Mouse (Mus musculus) lung, adult 18-20 months (tissue): Measurements from ENCODE around the gene Adamts6.

ENCODE experiments used
- DNase-seq, 2 experiments: peaks; one replicate each; pipeline ENCODE4 v3.0.0; 2022; ENCODE audit warnings: mixed read lengths in 2 of 2

The Adamts6 gene

DNA sequence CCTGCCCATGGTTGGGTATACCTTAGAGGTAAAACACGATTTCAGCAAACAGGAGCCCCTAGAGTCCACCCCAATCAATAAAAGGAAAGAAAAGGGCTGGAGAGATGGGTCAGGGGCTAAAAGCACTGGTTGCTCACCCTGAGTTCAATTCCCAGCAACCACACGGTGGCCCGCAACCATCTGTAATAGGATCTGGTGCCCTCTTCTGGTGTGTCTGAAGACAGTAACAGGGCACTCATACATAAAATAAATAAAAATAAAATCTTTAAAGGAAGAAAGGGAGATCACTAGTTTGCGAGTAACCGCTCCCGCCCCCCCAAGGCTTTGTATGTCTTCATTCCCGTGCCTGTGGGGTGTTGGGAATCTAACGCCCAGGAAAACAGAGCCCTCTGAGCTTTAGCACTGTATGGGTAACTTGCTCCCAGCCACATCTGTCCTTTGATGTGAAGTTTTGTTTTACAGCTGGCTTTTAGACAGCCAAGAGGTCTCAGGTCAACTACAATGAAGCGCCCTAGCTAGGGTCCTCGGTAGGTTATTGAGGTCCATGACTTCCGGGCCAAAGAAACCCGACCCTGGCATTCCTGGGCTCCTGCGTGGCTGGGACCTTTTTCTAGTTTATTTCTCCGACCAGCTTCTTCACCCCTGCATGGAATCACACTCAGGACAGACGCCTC lies 230.1 kb downstream of the Adamts6 start:
- DNase-seq = no peak

DNA sequence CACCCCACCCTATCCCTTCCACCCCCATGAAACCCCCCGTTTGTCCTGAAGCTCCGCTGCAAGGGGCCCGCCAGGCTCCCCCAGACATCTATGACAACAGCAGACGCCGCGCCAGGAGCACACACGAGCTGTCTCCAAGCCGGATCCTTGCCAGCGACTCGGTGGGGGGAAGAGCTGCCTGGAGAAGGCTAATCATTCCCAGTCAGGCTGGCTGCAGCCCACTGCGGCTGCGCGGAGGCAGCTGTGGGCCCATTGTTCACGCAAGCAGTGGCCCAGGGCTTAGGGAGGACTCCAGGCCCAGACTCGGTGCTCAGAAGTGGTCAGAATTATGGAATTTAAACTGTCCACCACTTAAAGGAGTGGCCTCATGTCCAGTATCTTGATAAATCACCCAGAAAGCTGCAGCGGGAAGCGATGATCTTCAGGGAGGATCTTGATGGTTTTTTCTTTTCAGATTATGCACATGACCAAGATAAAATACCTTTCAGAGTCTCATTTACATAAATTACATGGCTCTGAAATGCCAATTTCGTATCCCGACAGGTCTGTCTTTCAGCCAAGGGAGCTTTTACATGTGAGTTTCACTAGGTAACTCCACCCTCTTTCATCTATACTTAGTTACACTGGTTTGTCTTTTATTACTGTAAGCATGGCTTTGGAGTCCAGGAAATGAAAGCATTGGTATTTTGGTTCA lies 230.8 kb downstream of the Adamts6 start:
- DNase-seq = peak; percentile 75 to 82

DNA sequence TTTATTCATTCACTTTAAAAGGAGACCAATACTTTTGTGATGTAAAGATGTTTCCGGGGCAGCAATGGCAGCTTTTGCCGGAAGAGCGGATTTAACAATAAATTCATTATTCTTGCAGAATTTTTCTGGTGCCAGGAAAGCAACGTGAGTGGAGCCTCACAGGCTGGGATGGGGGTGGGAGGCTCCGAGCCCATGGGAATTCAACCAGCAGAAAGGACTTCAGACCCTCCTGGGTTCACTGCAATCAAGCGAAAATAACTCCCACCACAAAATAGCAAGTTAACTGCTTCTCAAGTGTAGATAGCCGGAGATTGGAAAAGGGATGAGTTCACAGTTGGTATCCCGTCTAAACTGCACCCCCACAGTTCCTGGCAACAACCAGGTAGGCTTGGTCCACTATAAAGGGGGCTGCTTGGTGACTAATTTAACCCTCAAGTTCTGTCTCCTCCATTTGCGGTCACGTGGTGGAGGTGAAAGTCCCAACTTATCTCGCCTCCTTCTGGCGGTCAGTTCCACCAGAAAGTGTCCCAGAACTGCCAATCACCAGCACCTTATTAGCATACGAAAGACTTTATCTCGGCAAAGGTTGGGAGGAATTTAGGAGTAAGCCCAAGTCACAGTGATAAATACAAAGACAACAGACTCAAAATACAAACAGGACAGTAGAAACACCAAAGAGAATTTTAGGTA lies 231.5 kb downstream of the Adamts6 start:
- DNase-seq = no peak

DNA sequence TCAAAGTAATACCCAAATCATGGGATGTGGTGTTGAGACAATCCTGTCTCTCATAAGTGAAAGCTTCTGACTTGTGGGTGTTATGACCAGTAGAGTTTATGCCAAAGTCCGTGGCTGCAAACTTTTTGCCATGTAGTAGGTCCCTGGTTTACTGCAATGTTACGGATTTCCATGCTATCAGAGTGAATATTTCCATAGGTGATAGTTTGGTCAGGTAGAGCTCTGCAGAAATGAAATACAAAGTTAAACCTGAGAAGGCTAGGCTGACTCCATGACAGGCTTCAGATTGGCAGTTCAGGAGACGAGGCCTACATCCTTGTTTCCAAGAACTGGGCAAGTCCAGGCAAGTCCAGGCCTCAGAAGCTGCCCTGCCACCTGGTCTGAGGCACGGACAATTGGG lies 232.3 kb downstream of the Adamts6 start:
- DNase-seq = no peak

DNA sequence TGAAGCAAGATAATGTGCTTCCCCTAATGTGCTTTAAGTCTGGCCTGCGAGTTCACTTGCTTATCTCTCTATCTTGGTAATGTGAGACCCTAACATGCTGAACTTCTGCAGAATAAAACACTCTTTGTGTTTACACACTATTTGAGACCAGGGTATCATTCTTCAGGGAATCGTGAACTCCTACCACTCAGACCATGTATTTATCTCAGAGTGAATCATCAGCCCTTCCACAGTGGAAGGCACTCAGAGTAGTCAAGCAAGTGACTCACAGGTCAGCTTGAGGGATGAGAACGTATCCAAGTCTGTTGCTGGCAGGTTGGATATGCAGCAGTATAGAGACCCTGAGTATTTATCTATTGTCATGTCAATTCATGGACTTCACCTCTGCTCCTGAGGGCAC lies 232.8 kb downstream of the Adamts6 start:
- DNase-seq = no peak

DNA sequence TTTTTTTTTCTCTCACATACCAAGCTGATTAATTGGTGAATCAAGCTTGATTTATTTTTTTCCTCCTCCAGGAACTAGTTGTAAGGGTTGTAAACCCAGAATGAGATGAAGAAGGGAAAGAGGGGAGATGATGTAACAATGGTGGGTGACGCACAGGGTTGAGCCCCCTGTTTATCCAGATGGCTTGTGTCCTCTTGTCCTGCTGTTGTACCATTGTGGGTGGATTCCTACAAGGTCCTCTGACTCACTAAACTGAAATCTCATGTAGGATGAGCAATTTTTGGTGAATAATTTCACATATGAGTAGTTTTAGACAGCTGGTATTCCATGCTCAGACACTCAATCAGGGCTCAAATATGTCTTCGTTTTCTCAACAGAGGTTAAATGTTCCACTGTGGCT lies 233.9 kb downstream of the Adamts6 start:
- no peak for DNase-seq

DNA sequence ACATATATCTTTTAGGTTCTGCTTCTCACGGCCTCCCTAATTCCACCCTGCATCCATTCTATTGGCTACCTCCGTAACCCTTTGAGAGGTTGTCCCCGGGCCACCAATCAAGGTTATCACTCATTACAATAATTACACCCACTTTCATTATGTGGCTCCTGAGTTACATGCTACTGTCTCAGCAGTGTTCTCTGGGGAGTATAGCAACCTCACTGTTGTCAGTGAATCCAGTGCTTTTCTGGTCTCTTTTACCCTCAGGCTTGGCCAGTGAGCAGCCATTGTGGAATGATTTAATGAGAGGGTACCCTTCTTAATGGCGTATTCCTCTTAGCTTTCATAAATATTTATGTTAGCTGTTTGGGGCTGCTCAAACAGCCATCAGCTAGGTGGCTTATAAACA lies 238.0 kb downstream of the Adamts6 start:
- no peak for DNase-seq

DNA sequence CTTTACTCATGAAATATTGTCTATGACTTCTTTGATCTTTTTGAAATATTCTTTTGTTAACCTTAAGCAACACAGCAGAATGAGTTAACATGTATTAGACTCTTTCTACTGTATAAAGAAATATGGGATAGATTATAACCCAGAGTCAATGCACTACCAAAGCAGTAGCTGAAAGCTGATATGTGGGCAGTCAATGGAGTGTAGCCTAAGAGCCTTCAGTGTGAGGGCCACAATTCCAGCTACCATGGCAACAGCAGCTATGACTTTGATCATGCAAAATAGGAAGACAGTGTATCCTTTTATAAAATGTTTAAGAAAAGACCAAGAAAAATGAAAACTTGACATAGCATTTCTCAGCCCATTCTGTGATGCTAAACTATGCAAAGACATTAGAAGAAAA lies 241.6 kb downstream of the Adamts6 start:
- DNase-seq = no peak

DNA sequence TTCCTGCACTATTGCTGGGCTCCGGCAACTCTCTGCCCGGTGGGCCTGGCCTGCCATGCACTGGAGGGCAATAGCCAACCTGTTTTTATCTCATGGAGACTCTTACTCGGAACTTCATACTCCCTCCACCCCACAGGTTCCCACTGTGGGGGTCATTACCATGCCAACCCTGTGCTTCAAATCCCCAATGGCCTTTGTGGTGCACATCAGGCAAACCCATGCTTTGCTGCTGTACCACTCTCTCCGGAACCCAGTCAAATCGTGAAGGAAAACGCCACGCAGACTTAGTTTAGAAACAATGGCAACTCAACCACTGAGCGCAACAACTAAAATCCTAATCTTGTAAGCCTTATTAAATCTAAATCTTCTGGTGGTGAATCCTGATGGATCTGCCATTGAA lies 244.2 kb downstream of the Adamts6 start:
- no peak for DNase-seq

DNA sequence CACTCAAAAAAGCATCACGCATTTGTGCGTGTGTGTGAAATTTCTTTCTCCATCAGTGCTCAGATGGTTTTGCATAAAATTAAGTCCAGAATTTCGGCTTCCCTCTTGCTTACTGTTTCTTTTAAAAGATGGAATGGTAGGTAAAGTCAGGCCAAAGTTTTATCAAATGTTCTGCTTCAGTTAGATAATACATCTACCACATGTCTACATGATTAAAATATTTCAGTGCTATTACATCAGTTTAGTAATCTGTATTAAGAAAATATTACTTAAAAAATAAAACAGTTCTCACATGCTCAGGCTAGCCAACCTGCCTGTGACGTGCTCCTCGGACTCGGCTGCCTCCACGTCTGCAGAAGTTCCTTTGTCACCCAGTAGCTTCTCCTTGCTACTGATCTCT lies 245.1 kb downstream of the Adamts6 start:
- DNase-seq = no peak

DNA sequence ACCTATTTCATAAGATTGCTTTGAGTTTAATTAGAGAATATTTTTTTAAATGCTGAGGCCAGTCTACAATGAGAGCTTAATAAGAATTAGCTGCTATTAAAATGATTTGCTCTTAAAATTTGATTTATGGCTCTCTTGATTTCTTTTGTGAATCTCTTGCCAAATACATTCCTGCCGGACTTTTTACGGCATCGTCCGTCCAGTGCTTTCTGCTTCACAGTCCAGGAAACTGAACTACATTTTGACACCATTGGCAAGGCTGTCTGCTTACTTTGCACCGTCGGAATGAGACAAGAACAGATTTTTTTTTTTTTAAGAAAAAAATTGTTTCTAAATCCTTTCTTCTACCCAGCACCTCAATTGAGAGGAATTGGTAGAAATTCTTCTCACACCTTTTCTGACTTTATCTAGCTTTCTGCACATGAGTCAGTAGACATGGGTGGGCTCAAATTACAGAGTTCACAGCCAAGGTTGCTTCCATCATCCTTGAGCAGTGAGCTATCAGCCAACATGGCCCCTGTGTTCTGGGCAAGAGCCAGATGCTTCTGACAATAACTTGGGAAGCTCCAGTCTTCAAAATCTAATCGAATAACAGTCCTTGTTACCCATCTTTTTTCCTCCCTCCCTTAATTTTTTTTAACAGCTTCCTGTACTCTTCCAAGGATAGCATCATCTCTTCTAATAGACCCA lies 246.3 kb downstream of the Adamts6 start:
- DNase-seq = no peak

DNA sequence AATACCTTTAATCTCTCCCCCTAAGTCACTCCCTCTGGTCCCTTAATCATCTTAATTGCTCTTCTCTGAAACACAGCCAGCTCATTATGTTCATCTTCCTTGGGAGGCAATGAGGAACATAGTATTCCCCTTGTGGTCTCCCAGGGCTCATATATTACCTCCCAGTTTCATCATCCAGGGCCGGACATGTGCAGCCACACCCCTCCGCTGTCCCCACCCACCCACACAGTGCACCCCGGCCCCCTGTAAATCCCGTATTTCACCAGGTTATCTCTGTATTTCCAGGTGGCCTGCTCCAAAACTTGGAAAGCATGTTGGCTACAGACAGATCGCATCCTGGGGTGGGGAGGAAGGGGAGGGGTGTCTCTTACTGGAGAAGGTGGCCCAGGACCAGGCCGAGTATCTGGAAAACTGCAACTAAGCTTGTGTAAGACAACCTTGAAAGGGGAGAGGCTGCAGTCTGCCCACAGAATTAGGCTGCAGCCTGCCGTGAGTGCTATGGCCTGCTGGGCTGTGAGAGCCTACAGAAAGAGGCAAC lies 253.3 kb downstream of the Adamts6 start:
- DNase-seq = no peak

DNA sequence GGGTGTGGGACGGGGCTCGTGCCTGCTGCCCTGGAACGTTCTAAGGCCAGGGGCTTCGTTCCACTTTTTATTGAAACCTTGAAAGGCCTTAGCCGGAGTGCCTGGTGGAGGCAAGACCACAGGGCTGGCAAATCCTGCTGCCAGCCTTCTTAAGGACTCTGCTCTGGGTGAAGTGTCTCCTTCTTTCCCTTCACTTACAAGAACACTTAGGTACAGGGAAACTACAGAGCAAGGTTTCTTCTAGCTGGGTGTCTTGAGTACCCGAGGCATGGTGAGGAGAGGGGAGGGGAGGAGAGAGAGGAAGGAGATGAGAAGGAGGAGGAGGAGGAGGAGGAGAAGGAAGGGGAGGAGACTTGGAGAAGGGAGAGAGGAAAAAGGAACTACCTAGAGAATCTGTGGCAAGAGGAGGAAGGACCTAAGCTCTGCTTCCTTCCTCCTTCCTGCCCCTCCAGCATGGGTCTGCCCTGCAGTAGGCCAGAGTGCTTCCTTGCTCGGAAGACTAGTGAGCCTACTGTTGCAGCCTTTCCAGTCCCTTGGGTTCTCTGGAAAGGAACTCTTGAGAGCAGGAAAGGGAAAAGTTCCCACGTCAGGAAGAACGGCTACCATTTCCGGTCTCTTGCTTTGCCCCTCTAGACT lies 254.6 kb downstream of the Adamts6 start:
- peak in 1 of 2 experiments; percentile 17 for DNase-seq

DNA sequence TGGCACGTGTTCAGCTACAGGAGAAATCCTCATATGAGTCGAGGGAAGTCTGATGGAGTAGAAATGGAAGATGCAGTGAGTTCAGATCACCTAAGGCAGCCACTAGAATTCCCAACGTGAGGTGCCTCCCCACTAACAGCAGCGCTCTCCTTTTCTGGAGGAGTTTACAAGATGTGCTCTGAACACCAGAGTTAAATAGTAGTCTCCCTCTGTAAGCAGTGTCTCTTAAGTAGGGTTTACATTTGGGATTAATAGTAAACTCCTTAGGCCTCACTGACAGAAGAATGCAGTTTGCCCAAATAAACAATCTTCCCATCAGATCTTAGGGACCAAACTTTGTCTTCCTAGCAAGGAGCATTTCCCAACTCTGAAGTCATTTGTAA lies 255.1 kb downstream of the Adamts6 start:
- no peak for DNase-seq
